Mouse (Mus musculus) heart, embryonic 12.5 days (tissue): ENCODE results near the gene Plg. TPM values are rescaled to one million over a fixed set of nuclear protein-coding genes. Genes with fewer than 3 reads are reported as not detected.

ENCODE experiments used
- ATAC-seq: fragments of 200-750 bp; cut with Nextera tagmentation; 2 replicates; pipeline ENCODE4 v1.8.0; 2017; ENCODE audit warnings: moderate TSS enrichment, moderate library complexity; ENCODE audit not compliant: insufficient number of reproducible peaks, low FRiP score
- H3K27ac ChIP-seq: fragments of 300-500 bp; sonication (generic); 2 replicates; pipeline ENCODE4 v1.5.1; 2016; ENCODE audit warnings: mild to moderate bottlenecking, moderate library complexity; ENCODE audit not compliant: poor library complexity, severe bottlenecking
- H3K27me3 ChIP-seq: fragments of 300-500 bp; sonication (generic); replicated peaks from 2 replicates; pipeline ENCODE4 v1.6.1; 2016; ENCODE audit warnings: mild to moderate bottlenecking, moderate library complexity
- H3K36me3 ChIP-seq: fragments of 300-500 bp; sonication (generic); 2 replicates; pipeline ENCODE4 v1.6.1; 2016; ENCODE audit warnings: mild to moderate bottlenecking, moderate library complexity
- H3K4me1 ChIP-seq: fragments of 300-500 bp; sonication (generic); replicated peaks from 2 replicates; pipeline ENCODE4 v1.6.1; 2016; ENCODE audit warnings: mild to moderate bottlenecking
- H3K4me2 ChIP-seq: fragments of 300-500 bp; sonication (generic); 2 replicates; pipeline ENCODE4 v1.6.1; 2016; ENCODE audit warnings: mild to moderate bottlenecking, moderate library complexity
- H3K4me3 ChIP-seq: fragments of 300-500 bp; sonication (generic); 2 replicates; pipeline ENCODE4 v1.5.1; 2016; ENCODE audit warnings: mild to moderate bottlenecking
- H3K9ac ChIP-seq: fragments of 300-500 bp; sonication (generic); 2 replicates; pipeline ENCODE4 v1.6.1; 2016; ENCODE audit warnings: mild to moderate bottlenecking, moderate library complexity
- H3K9me3 ChIP-seq: fragments of 300-500 bp; sonication (generic); replicated peaks from 2 replicates; pipeline ENCODE4 v1.6.1; 2016; ENCODE audit warnings: mild to moderate bottlenecking, moderate library complexity
- WGBS: fragments of 180-500 bp; shearing (Covaris S2); methylation state at CpG from one replicate; pipeline ENCODE4 v1.1.7; 2016; 5-methylcytosine and 5-hydroxymethylcytosine counted together
- polyA plus RNA-seq: library from polyadenylated mRNA; unstranded; fragments of >200 nt; fragmentation: Nextera tagmentation; extraction: Ambion mirVana; gene quantifications from 2 replicates; pipeline ENCODE4 v1.2.1, GENCODE M21; 2016

The Plg gene
- 0.28 and 2.2 TPM in 2 replicates for polyA plus RNA-seq

- ATAC-seq: no peak
- H3K36me3 ChIP-seq: no peaks in the 10 kb centered on the region
- H3K4me3 ChIP-seq: no peak within 1 kb of the TSS
- WGBS: 86% methylated on average over 11 of the region's 11 CpGs
- H3K4me2 ChIP-seq: no peak within 1 kb of the TSS
- H3K9ac ChIP-seq: no peak within 1 kb of the TSS
- no peaks in the 10 kb centered on the region for H3K4me1 ChIP-seq
- H3K27ac ChIP-seq: no peak within 1 kb of the TSS
- 0 out of 2 replicates have a peak, but pooled peaks cover 4% of the 10 kb centered on the region for H3K27me3 ChIP-seq
- H3K9me3 ChIP-seq: no peaks in the 10 kb centered on the region
These were observed at the start of gene Plg for GRCm38 (mm10) chr17:12377981-12378705. Plg (plus strand) TSS chr17:12378608.

- Histone ChIP-seq H3K27me3 (no peaks in the 10 kb centered on the region), H3K4me3 (no peak overlapping the region), H3K36me3 (no peaks in the 10 kb centered on the region), H3K4me1 (0 out of 2 replicates have a peak, but pooled peaks cover 3% of the 10 kb centered on the region), H3K9me3 (0 out of 2 replicates have a peak, but pooled peaks cover 2% of the 10 kb centered on the region), H3K4me2 (no peak overlapping the region), H3K9ac (no peak overlapping the region), H3K27ac (no peak overlapping the region)
- ATAC-seq: no peak
- WGBS: 64% methylated on average over 6 of the region's 6 CpGs
These were observed 43.3 kb upstream of the Plg start for GRCm38 (mm10) chr17:12335115-12335514.

- H3K4me1 ChIP-seq: 0 out of 2 replicates have a peak, but pooled peaks cover 3% of the 10 kb centered on the region
- H3K9me3 ChIP-seq: 0 out of 2 replicates have a peak, but pooled peaks cover 2% of the 10 kb centered on the region
- no peak overlapping the region for H3K9ac ChIP-seq
- 68% methylated on average over 19 of the region's 19 CpGs for WGBS
- no peak overlapping the region for H3K27ac ChIP-seq
- H3K4me3 ChIP-seq: no peak overlapping the region
- H3K36me3 ChIP-seq: no peaks in the 10 kb centered on the region
- no peaks in the 10 kb centered on the region for H3K27me3 ChIP-seq
- H3K4me2 ChIP-seq: no peak overlapping the region
- ATAC-seq: no peak
These were observed 42.1 kb upstream of the Plg start for GRCm38 (mm10) chr17:12336073-12336868.

GRCm38 (mm10) chr17:12337156-12337555 lies 41.3 kb upstream of the Plg start:
- Histone ChIP-seq H3K4me1 (0 out of 2 replicates have a peak, but pooled peaks cover 3% of the 10 kb centered on the region), H3K4me2 (no peak overlapping the region), H3K27me3 (no peaks in the 10 kb centered on the region), H3K36me3 (no peaks in the 10 kb centered on the region), H3K27ac (no peak overlapping the region), H3K4me3 (no peak overlapping the region), H3K9ac (no peak overlapping the region), H3K9me3 (0 out of 2 replicates have a peak, but pooled peaks cover 2% of the 10 kb centered on the region)
- ATAC-seq: no peak
- 83% methylated on average over 4 of the region's 4 CpGs for WGBS

GRCm38 (mm10) chr17:12343702-12344376 lies 34.6 kb upstream of the Plg start:
- H3K27ac ChIP-seq: no peak overlapping the region

GRCm38 (mm10) chr17:12347462-12347861 lies 30.9 kb upstream of the Plg start:
- Histone ChIP-seq H3K4me1 (no peaks in the 10 kb centered on the region), H3K27me3 (no peaks in the 10 kb centered on the region), H3K9me3 (0 out of 2 replicates have a peak, but pooled peaks cover 2% of the 10 kb centered on the region), H3K9ac (no peak overlapping the region), H3K4me3 (no peak overlapping the region), H3K27ac (no peak overlapping the region), H3K36me3 (no peaks in the 10 kb centered on the region), H3K4me2 (no peak overlapping the region)
- no peak for ATAC-seq
- 76% methylated on average over 1 of the region's 1 CpGs for WGBS

More at GRCm38 (mm10) chr17:12343702-12344376, 34.6 kb upstream of the Plg start:
- Histone ChIP-seq H3K9me3 (0 out of 2 replicates have a peak, but pooled peaks cover 2% of the 10 kb centered on the region), H3K4me3 (no peak overlapping the region), H3K27me3 (no peaks in the 10 kb centered on the region), H3K4me1 (no peaks in the 10 kb centered on the region), H3K9ac (no peak overlapping the region), H3K4me2 (no peak overlapping the region), H3K36me3 (no peaks in the 10 kb centered on the region)
- WGBS: 76% methylated on average over 9 of the region's 9 CpGs
- no peak for ATAC-seq

- no peak overlapping the region for H3K4me3 ChIP-seq
- ATAC-seq: no peak
- 75% methylated on average over 6 of the region's 6 CpGs for WGBS
These were observed 26.8 kb upstream of the Plg start for GRCm38 (mm10) chr17:12351564-12351963.

GRCm38 (mm10) chr17:12352781-12353180 lies 25.6 kb upstream of the Plg start:
- Histone ChIP-seq H3K4me1 (no peaks in the 10 kb centered on the region), H3K27ac (no peak overlapping the region), H3K4me2 (no peak overlapping the region), H3K9ac (no peak overlapping the region), H3K36me3 (no peaks in the 10 kb centered on the region), H3K4me3 (no peak overlapping the region), H3K27me3 (peaks cover 8% of the 10 kb centered on the region), H3K9me3 (0 out of 2 replicates have a peak, but pooled peaks cover 2% of the 10 kb centered on the region)
- ATAC-seq: no peak
- WGBS: 53% methylated on average over 1 of the region's 1 CpGs

More at GRCm38 (mm10) chr17:12351564-12351963, 26.8 kb upstream of the Plg start:
- no peak overlapping the region for H3K4me2 ChIP-seq
- no peak overlapping the region for H3K9ac ChIP-seq
- H3K27me3 ChIP-seq: peaks cover 4% of the 10 kb centered on the region
- H3K9me3 ChIP-seq: 0 out of 2 replicates have a peak, but pooled peaks cover 2% of the 10 kb centered on the region
- no peaks in the 10 kb centered on the region for H3K4me1 ChIP-seq
- H3K36me3 ChIP-seq: no peaks in the 10 kb centered on the region
- H3K27ac ChIP-seq: no peak overlapping the region

GRCm38 (mm10) chr17:12359876-12360275 lies 18.5 kb upstream of the Plg start:
- Histone ChIP-seq H3K4me1 (peaks cover 5% of the 10 kb centered on the region; the same call in 1 of the 2 replicates), H3K4me2 (no peak overlapping the region), H3K27me3 (peaks cover 8% of the 10 kb centered on the region), H3K27ac (no peak overlapping the region), H3K36me3 (no peaks in the 10 kb centered on the region), H3K9ac (no peak overlapping the region), H3K9me3 (no peaks in the 10 kb centered on the region), H3K4me3 (no peak overlapping the region)
- WGBS: 78% methylated on average over 15 of the region's 15 CpGs
- no peak for ATAC-seq

- Histone ChIP-seq H3K9me3 (no peaks in the 10 kb centered on the region), H3K9ac (no peak overlapping the region), H3K36me3 (no peaks in the 10 kb centered on the region), H3K27me3 (no peaks in the 10 kb centered on the region), H3K4me3 (no peak overlapping the region), H3K4me2 (no peak overlapping the region), H3K27ac (no peak overlapping the region), H3K4me1 (peaks cover 5% of the 10 kb centered on the region; the same call in 1 of the 2 replicates)
- ATAC-seq: no peak
- WGBS: 74% methylated on average over 11 of the region's 11 CpGs
These were observed 14.6 kb upstream of the Plg start for GRCm38 (mm10) chr17:12363601-12364425.
